Mouse (Mus musculus): Measurements from ENCODE around the gene ccdc198.

DNA sequence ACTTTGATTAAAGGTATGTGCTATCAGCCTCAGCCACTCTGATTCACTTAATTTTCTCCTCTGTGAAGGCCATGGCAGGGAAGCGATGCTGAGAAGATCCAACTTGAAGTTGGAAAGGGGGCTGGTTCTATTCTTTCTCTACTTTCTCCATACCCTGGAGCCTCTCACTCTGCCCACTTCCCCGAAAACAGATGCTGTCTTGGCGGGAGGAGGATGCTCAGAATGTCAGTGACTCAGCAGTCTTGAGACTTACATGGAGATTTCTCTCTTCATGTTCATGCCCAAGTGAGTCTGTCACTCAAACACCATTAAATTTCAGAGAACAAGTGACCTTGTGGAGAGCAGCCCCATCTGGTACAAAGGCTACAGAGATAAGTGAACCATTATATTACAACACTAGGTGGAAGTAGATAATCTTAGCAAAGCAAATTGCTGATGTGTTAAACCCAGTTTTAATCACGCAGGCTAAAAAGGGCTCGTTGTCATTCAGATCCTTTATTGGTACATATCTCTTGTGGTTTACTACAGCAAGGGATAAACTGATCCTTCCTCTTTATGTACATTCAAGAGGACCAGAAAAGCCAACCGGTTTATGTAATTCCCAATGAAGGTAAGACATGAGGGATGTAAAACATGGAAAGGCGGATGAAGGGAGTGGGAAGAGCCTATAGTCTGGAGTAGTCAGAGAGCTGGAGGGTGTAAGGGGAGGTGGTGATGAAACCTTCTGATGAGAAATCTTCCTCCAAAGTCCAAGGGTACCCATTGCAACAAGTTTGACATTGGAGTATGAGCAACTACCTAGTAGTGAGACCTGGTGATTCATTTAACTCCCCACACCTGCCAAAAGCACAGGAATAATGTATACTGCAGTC is 38.7 kb upstream of the ccdc198 start:
- TF ChIP-seq MAX (IDR thresholded peaks at IDR 0.05) (no peak), CTCF (IDR thresholded peaks at IDR 0.05; ENCODE audit: control insufficient read depth, insufficient read depth, insufficient read length) (no peak), FOSL1 (IDR thresholded peaks at IDR 0.05; ENCODE audit: insufficient read depth, low read length, poor library complexity, severe bottlenecking) (no peak), USF1 (IDR thresholded peaks at IDR 0.05; ENCODE audit: low read depth) (no peak)
